ENCODE assay signal across 16 mouse cellular contexts in genomic region chr5:20446471-20447174, GRCm38 (mm10).
DNase-seq lines count a peak whose midpoint lies in the region; ATAC-seq and TF ChIP-seq lines count a peak whose summit lies in the region.
"Had no signal": no experiment of that assay in that cellular context is flagged by ENCODE, and none has a peak within 500 bp of the region (broad histone marks: within the 10 kb centered on the region; RNA-seq: fewer than 3 reads in every experiment).

No protein-coding gene starts in this region.

- H3K9ac ChIP-seq in embryonic facial prominence, embryonic 14.5 days (ENCODE audit: low read depth, low read length), result no peak overlapping the region
- H3K9ac ChIP-seq: heart, embryonic 13.5 days; hindbrain, embryonic 12.5 days; intestine, embryonic 15.5 days; liver, embryonic 14.5 days; neural tube, embryonic 12.5 days had no signal

- 49% methylated on average over 4 of the region's 4 CpGs for WGBS in embryonic facial prominence, embryonic 14.5 days
- 80% methylated on average over 4 of the region's 4 CpGs for WGBS in embryonic facial prominence, embryonic 10.5 days

- no peak overlapping the region for H3K4me3 ChIP-seq in embryonic facial prominence, embryonic 14.5 days (ENCODE audit: low read depth, low read length)
- H3K4me3 ChIP-seq in embryonic facial prominence, embryonic 10.5 days, result no peak overlapping the region
- H3K4me3 ChIP-seq in layer of hippocampus, adult 2 months, result no peak overlapping the region
- H3K4me3 ChIP-seq in cortical plate, adult 2 months (ENCODE audit: insufficient read depth, low read length), result no peak overlapping the region
- H3K4me3 ChIP-seq: heart, embryonic 13.5 days; hindbrain, embryonic 12.5 days; intestine, embryonic 15.5 days; limb, embryonic 10.5 days; neural tube, embryonic 12.5 days had no signal

- no peaks in the 10 kb centered on the region for H3K36me3 ChIP-seq in embryonic facial prominence, embryonic 14.5 days (ENCODE audit: control insufficient read depth, insufficient read depth, low read length)
- no peaks in the 10 kb centered on the region for H3K36me3 ChIP-seq in embryonic facial prominence, embryonic 10.5 days (replicated peaks)
- H3K36me3 ChIP-seq: heart, embryonic 13.5 days; hindbrain, embryonic 12.5 days; intestine, embryonic 15.5 days; limb, embryonic 10.5 days; neural tube, embryonic 12.5 days had no signal

- no peaks in the 10 kb centered on the region for H3K9me3 ChIP-seq in embryonic facial prominence, embryonic 14.5 days (ENCODE audit: control insufficient read depth, low read length)
- no peaks in the 10 kb centered on the region for H3K9me3 ChIP-seq in embryonic facial prominence, embryonic 10.5 days
- H3K9me3 ChIP-seq: heart, embryonic 13.5 days; hindbrain, embryonic 12.5 days; intestine, embryonic 15.5 days; limb, embryonic 10.5 days; neural tube, embryonic 12.5 days had no signal

- peak; percentile 35 for DNase-seq in embryonic facial prominence, embryonic 14.5 days (ENCODE audit: low spot score)
- DNase-seq in embryonic facial prominence, embryonic 10.5 days (ENCODE audit: low spot score), result no peak
- DNase-seq in layer of hippocampus, adult 2 months (ENCODE audit: low spot score in 2 of 2), result peak in 1 of 2 experiments; percentile 24
- no peak for DNase-seq in layer of hippocampus, postnatal 36 days
- peak; percentile 2 for DNase-seq in 3T3-L1 (ENCODE audit: low read depth, low spot score)
- DNase-seq in embryo, embryonic 10 days (ENCODE audit: low spot score), result no peak
- DNase-seq in kidney, adult 11 months, result no peak
- DNase-seq: adrenal gland, postnatal 25 days; gastrocnemius, postnatal 14 days had no signal

- no peak overlapping the region for H3K27ac ChIP-seq in embryonic facial prominence, embryonic 14.5 days (replicated peaks; ENCODE audit: low read depth, low read length)
- no peak overlapping the region for H3K27ac ChIP-seq in embryonic facial prominence, embryonic 10.5 days (replicated peaks)
- peak overlapping the region; percentile 52 for H3K27ac ChIP-seq in layer of hippocampus, adult 2 months
- H3K27ac ChIP-seq in cortical plate, adult 2 months (ENCODE audit: insufficient read depth, low read length), result peak overlapping the region; percentile 97
- H3K27ac ChIP-seq: heart, embryonic 13.5 days; hindbrain, embryonic 12.5 days; intestine, embryonic 15.5 days; limb, embryonic 10.5 days; liver, embryonic 14.5 days; neural tube, embryonic 12.5 days had no signal

- no peak for TF ChIP-seq CTCF in layer of hippocampus, adult 2 months (conservative IDR thresholded peaks at IDR 0.05)
- TF ChIP-seq CTCF in cortical plate, adult 2 months (IDR thresholded peaks at IDR 0.05; ENCODE audit: extremely low read depth, insufficient read depth, low read length), result no peak

- no peak for TF ChIP-seq POLR2A in cortical plate, adult 2 months (IDR thresholded peaks at IDR 0.05; ENCODE audit: extremely low read depth, insufficient read depth, low read length)

- no peaks in the 10 kb centered on the region for H3K4me1 ChIP-seq in embryonic facial prominence, embryonic 14.5 days (ENCODE audit: control insufficient read depth, insufficient read depth, low read length)
- H3K4me1 ChIP-seq in embryonic facial prominence, embryonic 10.5 days, result no peaks in the 10 kb centered on the region
- H3K4me1 ChIP-seq in cortical plate, adult 2 months (ENCODE audit: control insufficient read depth, insufficient read depth, low read length), result peaks cover 6% of the 10 kb centered on the region; the same call in 1 of the 2 replicates
- H3K4me1 ChIP-seq: hindbrain, embryonic 12.5 days; intestine, embryonic 15.5 days; limb, embryonic 10.5 days; neural tube, embryonic 12.5 days had no signal

- H3K4me2 ChIP-seq in embryonic facial prominence, embryonic 14.5 days (ENCODE audit: low read depth, low read length), result no peak overlapping the region
- H3K4me2 ChIP-seq: heart, embryonic 13.5 days; hindbrain, embryonic 12.5 days; intestine, embryonic 15.5 days; neural tube, embryonic 12.5 days had no signal

- no peaks in the 10 kb centered on the region for H3K27me3 ChIP-seq in embryonic facial prominence, embryonic 14.5 days (replicated peaks; ENCODE audit: control insufficient read depth, insufficient read depth, low read length)
- no peaks in the 10 kb centered on the region for H3K27me3 ChIP-seq in embryonic facial prominence, embryonic 10.5 days (replicated peaks; ENCODE audit: low read depth, poor library complexity, severe bottlenecking)
- H3K27me3 ChIP-seq: heart, embryonic 13.5 days; hindbrain, embryonic 12.5 days; intestine, embryonic 15.5 days; neural tube, embryonic 12.5 days had no signal

- no peak; the same call in 1 of the 2 replicates for ATAC-seq in embryonic facial prominence, embryonic 14.5 days (ENCODE audit: low read depth)
- ATAC-seq: intestine, embryonic 15.5 days had no signal

Comparison
In these comparisons a context has a peak if more than half of its experiments do, and no peak if none do; other contexts are left out.
1. DNase-seq: peak in embryonic facial prominence, embryonic 14.5 days (single experiment) and 3T3-L1 (single experiment); none in embryonic facial prominence, embryonic 10.5 days (single experiment), layer of hippocampus, postnatal 36 days (0 of 2), embryo, embryonic 10 days (single experiment) and kidney, adult 11 months (single experiment).
2. H3K27ac ChIP-seq: peak in layer of hippocampus, adult 2 months (single experiment) and cortical plate, adult 2 months (single experiment); none in embryonic facial prominence, embryonic 14.5 days (single experiment) and embryonic facial prominence, embryonic 10.5 days (single experiment).